Mouse (Mus musculus) ES-Bruce4 (cell line): Measurements from ENCODE around the gene Rae1.

Experiments
- CTCF ChIP-seq: IDR thresholded peaks from one replicate; pipeline ENCODE4 v1.8.1; 2011; ENCODE audit warnings: low read depth, low read length
- EP300 ChIP-seq: IDR thresholded peaks from 2 replicates; pipeline ENCODE4 v1.6.1; 2011; ENCODE audit warnings: low read depth, low read length; ENCODE audit not compliant: insufficient read depth

- TF ChIP-seq EP300 (no peak), CTCF (no peak)
These were observed 26.4 kb downstream of the Rae1 start for GRCm38 (mm10) chr2:173026286-173026685.
